Mouse (Mus musculus) heart, adult 2 months (tissue): ENCODE results near the gene Fam221a. TPM values are rescaled to one million over a fixed set of nuclear protein-coding genes. Genes with fewer than 3 reads are reported as not detected.

Experiments used
- DNase-seq, 2 experiments: peaks; one replicate each; pipeline ENCODE4 v3.0.0; 2021
- H3K27ac ChIP-seq: fragments of 200-600 bp; 2 replicates; pipeline ENCODE4 v1.8.1; 2022
- H3K27me3 ChIP-seq: fragments of 200-500 bp; 2 replicates; pipeline ENCODE4 v1.6.1; 2012; ENCODE audit warnings: mild to moderate bottlenecking, low read length, inconsistent platforms, mixed read lengths; ENCODE audit not compliant: control insufficient read depth, insufficient read depth
- H3K36me3 ChIP-seq: fragments of 200-500 bp; 2 replicates; pipeline ENCODE4 v1.6.1; 2012; ENCODE audit warnings: low read length, inconsistent platforms; ENCODE audit not compliant: control insufficient read depth, insufficient read depth
- H3K4me1 ChIP-seq: fragments of 200-500 bp; 2 replicates; pipeline ENCODE4 v1.6.1; 2011; ENCODE audit warnings: low read length; ENCODE audit not compliant: control insufficient read depth, insufficient read depth
- H3K4me3 ChIP-seq: fragments of 200-600 bp; 2 replicates; pipeline ENCODE4 v1.8.1; 2022
- H3K79me2 ChIP-seq: fragments of 200-500 bp; replicated peaks from 2 replicates; pipeline ENCODE4 v1.6.1; 2012; ENCODE audit warnings: mild to moderate bottlenecking, inconsistent platforms, low read length, moderate library complexity, mixed read lengths; ENCODE audit not compliant: control insufficient read depth, insufficient read depth
- H3K9ac ChIP-seq: fragments of 200-500 bp; 2 replicates; pipeline ENCODE4 v1.6.1; 2012; ENCODE audit warnings: low read depth, mild to moderate bottlenecking, control low read depth, inconsistent platforms, low read length, mixed read lengths
- CTCF ChIP-seq: fragments of 200-600 bp; IDR thresholded peaks from 2 replicates; pipeline ENCODE4 v1.8.1; 2022; ENCODE audit warnings: antibody characterized with exemption, mild to moderate bottlenecking, moderate library complexity
- EP300 ChIP-seq: fragments of 200-500 bp; IDR thresholded peaks from 2 replicates; pipeline ENCODE4 v1.6.1; 2011; ENCODE audit warnings: low read depth, low read length, control low read depth; ENCODE audit not compliant: insufficient read depth
- POLR2A ChIP-seq: fragments of 200-500 bp; IDR thresholded peaks from 2 replicates; pipeline ENCODE4 v1.6.1; 2011; ENCODE audit warnings: mild to moderate bottlenecking, low read depth, low read length, control low read depth; ENCODE audit not compliant: insufficient read depth
- WGBS: fragments of 180-500 bp; shearing (Covaris S2); methylation state at CpG from one replicate; pipeline ENCODE4 v1.1.7; 2018; 5-methylcytosine and 5-hydroxymethylcytosine counted together
- intact Hi-C: fragments of 180-260 bp; cut with DNase I; formaldehyde crosslinking; loops from one replicate; pipeline ENCODE4 v1.15.1; 2025
- polyA plus RNA-seq: library from polyadenylated mRNA; depleted of rRNA; stranded (reverse); fragments of >200 nt; gene quantifications from 2 replicates; pipeline ENCODE4 v1.2.3, GENCODE M21; 2012; rRNA removed
- total RNA-seq, 2 experiments: library from RNA; stranded (reverse); gene quantifications; 2 replicates each; pipeline ENCODE4 v1.2.3; 2021

Fam221a gene
- total and polyA plus RNA-seq, 3 experiments = 0.44 to 1.8 TPM; not detected in 1

- no peak overlapping the region for H3K27ac ChIP-seq
- no peaks in the 10 kb centered on the region for H3K36me3 ChIP-seq
- H3K27me3 ChIP-seq = no peaks in the 10 kb centered on the region
- no peak for DNase-seq
- H3K79me2 ChIP-seq = no peaks in the 10 kb centered on the region
- no peak overlapping the region for H3K9ac ChIP-seq
- H3K4me3 ChIP-seq = no peak overlapping the region
- TF ChIP-seq CTCF (no peak), EP300 (no peak), POLR2A (no peak)
- intact Hi-C loops = no loop called here
- no peaks in the 10 kb centered on the region for H3K4me1 ChIP-seq
- WGBS = 76% methylated on average over 1 of the region's 1 CpGs
Measured at GRCm38 (mm10) chr6:49437306-49437705, 69.8 kb downstream of the Fam221a start.

Other genes with a start within 250 kb of the Fam221a start
- not detected for gene Igf2bp3, start 152.8 kb upstream of the Fam221a start, total RNA-seq
- gene Igf2bp3, start 152.8 kb upstream of the Fam221a start, polyA plus RNA-seq = not detected in 2 replicates
- gene Tra2a, start 103.7 kb upstream of the Fam221a start, total RNA-seq = 10 to 100 TPM; 23.1 to 26.4 TPM
- 21.0 and 38.4 TPM in 2 replicates for gene Tra2a, start 103.7 kb upstream of the Fam221a start, polyA plus RNA-seq
- 1 to 10 TPM; 4.4 to 4.8 TPM for gene Ccdc126, start 48.5 kb upstream of the Fam221a start, total RNA-seq
- 2.5 and 3.3 TPM in 2 replicates for gene Ccdc126, start 48.5 kb upstream of the Fam221a start, polyA plus RNA-seq
- gene Stk31, start 27.9 kb downstream of the Fam221a start, total RNA-seq = under 1 TPM; 0.18 to 0.23 TPM
- 0.08 TPM in 1 of 2 replicates, not detected in the other for gene Stk31, start 27.9 kb downstream of the Fam221a start, polyA plus RNA-seq